Mouse (Mus musculus) cerebellum, adult 2 months (tissue): ENCODE measurements around the gene Rpa1.

Source experiments
- CTCF ChIP-seq: fragments of 200-500 bp; IDR thresholded peaks from 2 replicates; pipeline ENCODE4 v1.5.1; 2011; ENCODE audit warnings: low read depth, mild to moderate bottlenecking, control low read depth, low read length, moderate library complexity, borderline replicate concordance; ENCODE audit not compliant: insufficient read depth
- POLR2A ChIP-seq: fragments of 200-500 bp; IDR thresholded peaks from 2 replicates; pipeline ENCODE4 v1.6.1; 2011; ENCODE audit warnings: low read length, control low read depth, borderline replicate concordance; ENCODE audit not compliant: insufficient read depth

DNA sequence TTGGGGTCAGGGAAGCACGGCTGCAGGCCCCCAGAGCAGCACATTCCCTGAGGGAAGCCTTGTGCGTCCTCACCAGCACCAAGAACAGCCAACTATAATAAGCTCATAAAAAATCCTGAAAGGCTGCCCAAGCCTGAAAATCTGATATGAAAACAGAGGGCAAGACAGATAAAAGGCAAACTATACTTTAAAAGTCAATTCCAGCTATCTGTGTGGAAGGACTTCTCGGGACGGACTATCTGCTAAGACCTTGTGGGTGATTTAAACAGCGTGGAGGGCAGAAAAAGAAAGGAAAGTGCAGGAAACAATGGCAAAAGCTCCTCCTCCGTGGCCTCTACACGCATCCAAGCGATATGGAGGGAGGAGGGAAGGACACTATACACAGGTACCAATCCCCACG is 43.3 kb downstream of the Rpa1 start:
- TF ChIP-seq CTCF (no peak), POLR2A (no peak)
